Mouse (Mus musculus) gastrocnemius, adult 2 months (tissue): ENCODE measurements around the gene Ccser2. TPM values are rescaled to one million over a fixed set of nuclear protein-coding genes. Genes with fewer than 3 reads are reported as not detected.
A peak's percentile ranks its signal among the peaks of the same experiment; 100 is the strongest.

Experiments used
- DNase-seq: peaks from one replicate; pipeline ENCODE4 v3.0.0; 2022
- H3K27ac ChIP-seq: fragments of 200-600 bp; 2 replicates; pipeline ENCODE4 v1.8.1; 2022; ENCODE audit warnings: mild to moderate bottlenecking
- H3K4me3 ChIP-seq: fragments of 200-600 bp; 2 replicates; pipeline ENCODE4 v1.8.1; 2022; ENCODE audit warnings: mild to moderate bottlenecking, moderate library complexity
- CTCF ChIP-seq: fragments of 200-600 bp; IDR thresholded peaks from 2 replicates; pipeline ENCODE4 v1.8.1; 2022; ENCODE audit warnings: antibody characterized with exemption, mild to moderate bottlenecking, moderate library complexity
- intact Hi-C: fragments of 180-260 bp; cut with DNase I; formaldehyde crosslinking; loops from one replicate; pipeline ENCODE4 v1.15.1; 2025
- total RNA-seq, 2 experiments: library from RNA; stranded (reverse); gene quantifications; 2 replicates each; pipeline ENCODE4 v1.2.3; 2021

The Ccser2 gene
- total RNA-seq, 2 experiments from 2014 or later = 57.2 to 63.8 TPM

GRCm38 (mm10) chr14:36894701-36895100 lies 73.9 kb downstream of the Ccser2 start:
- intact Hi-C loops = no loop called here
- no peak for DNase-seq
- Histone ChIP-seq H3K4me3 (no peak overlapping the region), H3K27ac (no peak overlapping the region)
- TF ChIP-seq CTCF = no peak

GRCm38 (mm10) chr14:36892762-36893358 lies 75.7 kb downstream of the Ccser2 start:
- DNase-seq = no peak
- Histone ChIP-seq H3K27ac (peak overlapping the region; percentile 21; the same call in 1 of the 2 replicates), H3K4me3 (no peak overlapping the region)
- no peak for TF ChIP-seq CTCF
- intact Hi-C loops = no loop called here

GRCm38 (mm10) chr14:36890130-36890529 lies 78.4 kb downstream of the Ccser2 start:
- TF ChIP-seq CTCF = no peak
- Histone ChIP-seq H3K4me3 (no peak overlapping the region), H3K27ac (no peak overlapping the region)
- DNase-seq = no peak
- intact Hi-C loops = no loop called here

DNA sequence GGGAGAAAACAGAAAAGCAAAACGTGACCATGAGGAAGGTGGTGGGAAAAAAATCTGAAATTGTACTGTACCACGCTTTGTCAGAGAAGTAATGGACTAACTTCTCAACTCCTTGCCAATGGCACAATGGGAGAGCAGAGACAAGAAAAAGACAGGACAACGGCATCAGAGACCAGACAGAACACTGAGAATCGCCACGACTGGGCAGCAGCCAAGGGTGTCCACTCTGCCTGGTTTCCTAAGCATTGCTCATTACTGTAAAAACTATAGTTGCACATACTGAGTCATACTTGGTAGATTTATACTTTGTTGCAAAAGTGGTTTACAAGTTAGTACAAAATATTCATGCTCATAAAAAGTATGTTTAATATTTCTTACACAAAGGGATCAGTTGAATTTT lies 82.9 kb downstream of the Ccser2 start:
- no peak for DNase-seq
- intact Hi-C loops = no loop called here
- no peak overlapping the region for H3K4me3 ChIP-seq
- no peak for TF ChIP-seq CTCF
- no peak overlapping the region for H3K27ac ChIP-seq

DNA sequence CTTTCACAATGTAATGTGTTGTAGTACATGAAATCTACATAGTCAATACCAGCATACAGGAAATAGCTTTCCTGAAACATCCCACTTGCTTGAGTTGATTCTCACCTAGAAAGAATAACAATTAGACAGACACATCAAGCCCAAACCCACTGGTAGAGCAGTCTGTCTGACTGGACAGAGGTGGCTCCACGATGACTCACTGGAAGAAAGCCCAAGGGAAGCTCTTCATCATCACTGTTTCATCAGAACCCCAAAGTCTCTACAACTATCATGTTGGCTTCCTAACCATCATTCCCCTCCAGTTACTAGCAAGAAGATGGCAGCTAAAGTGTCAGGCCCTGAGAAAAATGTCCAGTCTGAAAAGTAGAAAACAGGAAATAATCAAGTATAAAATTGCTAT lies 83.5 kb downstream of the Ccser2 start:
- TF ChIP-seq CTCF = no peak
- H3K27ac ChIP-seq = no peak overlapping the region
- no peak overlapping the region for H3K4me3 ChIP-seq
- no peak for DNase-seq
- intact Hi-C loops = no loop called here

- H3K27ac ChIP-seq = no peak overlapping the region
- intact Hi-C loops = no loop called here
- H3K4me3 ChIP-seq = no peak overlapping the region
- TF ChIP-seq CTCF = no peak
- no peak for DNase-seq
Measured at GRCm38 (mm10) chr14:36883576-36883975, 85.0 kb downstream of the Ccser2 start.

DNA sequence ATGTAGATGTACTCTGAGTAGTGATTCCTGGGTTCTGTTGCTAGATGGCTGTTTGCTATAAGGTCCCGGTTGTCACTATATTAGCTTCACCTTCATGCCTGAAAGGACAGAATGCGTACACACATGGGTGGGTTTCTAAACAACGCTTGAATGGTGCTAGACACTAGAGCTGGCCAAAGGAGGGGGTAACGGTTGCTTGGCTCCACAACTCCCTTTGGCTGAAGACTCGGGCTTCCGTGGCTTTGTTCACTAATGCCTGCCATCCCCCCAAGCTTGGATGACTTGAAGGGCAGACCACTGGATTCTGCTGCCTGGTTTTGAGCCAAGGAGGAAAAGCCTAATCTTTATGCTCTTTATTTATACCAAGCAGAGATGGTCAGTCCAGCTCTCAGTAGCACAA lies 98.3 kb downstream of the Ccser2 start:
- H3K4me3 ChIP-seq = no peak overlapping the region
- TF ChIP-seq CTCF = no peak
- no peak for DNase-seq
- no peak overlapping the region for H3K27ac ChIP-seq
- intact Hi-C loops = no loop called here

GRCm38 (mm10) chr14:36868769-36869362 lies 99.7 kb downstream of the Ccser2 start:
- intact Hi-C loops = loop anchor here (10.0 kb wide), 1 partner anchor 266 kb away; the partner anchor contains the start of gene Ghitm
- TF ChIP-seq CTCF = no peak
- no peak for DNase-seq
- H3K4me3 ChIP-seq = no peak overlapping the region
- H3K27ac ChIP-seq = no peak overlapping the region

DNA sequence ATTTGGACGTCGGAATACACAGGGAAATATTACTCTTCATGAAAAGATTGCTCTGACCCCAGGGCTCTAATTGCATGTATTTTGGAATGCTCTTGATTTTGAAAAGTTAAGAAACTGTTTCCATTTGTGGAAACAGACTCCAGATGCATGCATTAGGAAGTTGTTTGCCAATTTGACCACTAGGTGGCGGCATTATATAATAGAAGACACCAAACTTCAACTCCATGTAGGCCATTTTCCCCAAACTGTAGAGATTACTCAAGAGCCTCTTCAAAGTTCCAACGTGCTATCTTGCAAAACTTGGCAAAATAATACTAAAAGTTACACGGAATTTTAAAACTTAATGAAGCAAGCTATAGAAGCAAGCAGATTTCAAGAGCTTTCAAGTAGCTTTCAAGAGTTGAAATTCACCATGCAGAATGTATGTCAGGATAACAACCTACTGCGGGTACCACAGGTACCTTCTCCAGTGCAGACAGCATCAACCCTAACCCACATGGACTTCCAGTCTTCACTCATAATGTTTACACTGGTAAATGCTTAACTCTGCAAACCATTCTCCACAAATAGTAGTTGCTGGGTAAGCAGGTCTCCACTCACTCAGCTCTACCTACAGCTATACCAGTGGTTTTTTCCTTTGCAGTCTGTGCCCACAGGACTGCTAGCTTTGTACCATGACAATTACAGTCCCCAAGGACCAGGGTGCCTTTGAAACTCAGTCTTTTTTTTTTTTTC lies 101.4 kb downstream of the Ccser2 start:
- intact Hi-C loops = loop anchor here (1.0 to 10.0 kb wide), 3 partner anchors 71 to 268 kb away; partner anchors contain the start of gene Ghitm
- Histone ChIP-seq H3K27ac (no peak overlapping the region; the same call in 1 of the 2 replicates), H3K4me3 (no peak overlapping the region)
- peak; percentile 56 for DNase-seq
- peak; percentile 84 for TF ChIP-seq CTCF

DNA sequence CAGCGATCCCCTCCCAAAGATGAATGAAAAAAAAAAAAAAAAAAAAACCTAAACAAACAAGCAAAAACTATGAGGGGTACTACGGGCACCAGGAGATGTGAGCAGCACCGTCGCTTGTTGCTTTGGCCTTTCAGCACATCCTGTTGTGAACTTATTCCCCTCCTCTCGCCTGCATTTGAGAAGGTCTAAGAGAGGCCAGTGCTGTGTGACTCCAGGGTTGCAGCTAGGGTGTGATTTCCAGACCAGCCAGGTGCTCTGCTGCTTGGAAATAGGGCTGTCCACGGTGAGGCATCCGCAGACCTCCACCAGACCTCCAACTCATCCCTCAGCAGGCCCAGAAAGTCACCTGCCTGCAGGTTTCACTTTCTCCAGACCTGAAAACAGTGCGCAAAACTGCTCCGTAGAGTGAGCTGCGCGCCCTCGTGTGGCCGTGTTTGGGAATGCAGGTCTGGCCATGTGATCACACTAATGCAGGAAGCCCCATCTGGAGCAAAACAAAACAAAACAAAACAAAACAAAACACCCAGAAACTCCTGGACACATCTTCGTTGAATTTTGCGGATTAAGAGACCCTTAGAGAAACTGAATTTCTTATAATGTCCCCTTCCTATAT lies 104.6 kb downstream of the Ccser2 start:
- Histone ChIP-seq H3K4me3 (peak overlapping the region; percentile 70), H3K27ac (peak overlapping the region; percentile 54; the same call in 1 of the 2 replicates)
- peak; percentile 89 for DNase-seq
- peak; percentile 91 for TF ChIP-seq CTCF
- intact Hi-C loops = loop anchor here (1.0 to 10.0 kb wide), 2 partner anchors 169 to 271 kb away; partner anchors contain the start of gene Ghitm

DNA sequence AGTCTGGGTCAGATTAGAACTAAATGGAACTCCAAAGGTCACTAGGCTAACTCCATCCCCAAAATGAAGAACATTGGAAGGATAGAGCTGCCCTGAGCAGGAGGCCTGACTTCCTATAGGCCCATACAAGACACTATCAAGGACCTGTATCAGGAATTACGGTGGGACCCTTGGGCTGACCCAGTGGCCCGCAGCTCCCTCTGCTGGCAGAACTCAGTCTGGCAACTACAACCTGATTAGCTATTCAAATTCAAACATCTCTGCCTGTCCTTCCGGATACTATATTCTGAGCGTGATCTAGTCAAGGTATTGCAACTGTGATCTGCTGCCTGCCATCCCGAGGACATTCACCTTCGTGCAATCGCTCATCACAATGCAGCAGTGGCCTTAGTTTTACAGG lies 106.2 kb downstream of the Ccser2 start:
- TF ChIP-seq CTCF = peak; percentile 73
- DNase-seq = peak; percentile 40
- intact Hi-C loops = loop anchor here (10.0 kb wide), 1 partner anchor 272 kb away; the partner anchor contains the start of gene Ghitm
- Histone ChIP-seq H3K4me3 (no peak overlapping the region), H3K27ac (no peak overlapping the region)

GRCm38 (mm10) chr14:36858932-36859331 lies 109.6 kb downstream of the Ccser2 start:
- intact Hi-C loops = no loop called here
- TF ChIP-seq CTCF = no peak
- H3K4me3 ChIP-seq = no peak overlapping the region
- no peak for DNase-seq
- H3K27ac ChIP-seq = no peak overlapping the region

- DNase-seq = no peak
- no peak for TF ChIP-seq CTCF
- intact Hi-C loops = no loop called here
- H3K27ac ChIP-seq = no peak overlapping the region
- no peak overlapping the region for H3K4me3 ChIP-seq
Measured at GRCm38 (mm10) chr14:36852972-36853371, 115.6 kb downstream of the Ccser2 start.
